Mouse (Mus musculus) heart, adult 18-20 months (tissue): Measurements from ENCODE around the gene Fndc1. TPM values are rescaled to one million over a fixed set of nuclear protein-coding genes. Genes with fewer than 3 reads are reported as not detected.

ENCODE experiments used
- DNase-seq, 2 experiments: peaks; one replicate each; pipeline ENCODE4 v3.0.0; 2021 to 2022; ENCODE audit warnings: mixed read lengths in 1 of 2
- total RNA-seq, 2 experiments: library from RNA; stranded (reverse); gene quantifications; 2 replicates each; pipeline ENCODE4 v1.2.3; 2021

Gene Fndc1
- total RNA-seq, 2 experiments from 2014 or later, result 12.3 to 15.9 TPM

DNA sequence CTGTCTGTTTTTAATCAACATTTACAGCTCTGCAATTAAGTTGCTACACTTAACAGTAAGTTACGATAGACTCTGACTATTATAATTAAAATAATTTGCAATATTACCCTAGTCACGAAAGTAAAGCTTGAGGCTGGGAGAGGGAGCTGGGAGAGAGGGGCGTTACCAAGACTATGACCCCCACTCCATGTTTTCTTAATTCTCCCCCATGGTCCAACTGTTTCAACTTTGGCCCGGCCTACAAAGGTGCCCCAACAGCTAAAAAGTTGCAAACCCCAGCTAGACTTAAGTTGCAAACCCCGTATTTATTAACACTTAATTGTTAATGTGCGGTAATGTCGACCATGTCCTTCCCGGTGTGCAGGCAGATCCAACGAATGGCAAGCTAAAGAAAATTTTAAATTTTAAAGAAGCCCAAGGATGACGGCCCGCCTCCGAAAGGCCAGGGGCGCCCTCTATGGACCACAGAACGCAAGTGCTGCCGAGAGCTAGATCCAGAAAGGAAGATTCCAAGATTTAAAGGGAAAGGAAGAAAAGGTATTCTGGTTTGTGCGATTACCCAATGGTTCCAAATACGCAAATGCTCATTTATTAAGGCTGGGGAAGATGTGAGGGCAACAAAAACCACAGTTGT lies 5.4 kb downstream of the Fndc1 start:
- DNase-seq, result peak; percentile 39 to 76

GRCm38 (mm10) chr17:7820176-7820575 lies 6.9 kb downstream of the Fndc1 start:
- DNase-seq, result no peak

DNA sequence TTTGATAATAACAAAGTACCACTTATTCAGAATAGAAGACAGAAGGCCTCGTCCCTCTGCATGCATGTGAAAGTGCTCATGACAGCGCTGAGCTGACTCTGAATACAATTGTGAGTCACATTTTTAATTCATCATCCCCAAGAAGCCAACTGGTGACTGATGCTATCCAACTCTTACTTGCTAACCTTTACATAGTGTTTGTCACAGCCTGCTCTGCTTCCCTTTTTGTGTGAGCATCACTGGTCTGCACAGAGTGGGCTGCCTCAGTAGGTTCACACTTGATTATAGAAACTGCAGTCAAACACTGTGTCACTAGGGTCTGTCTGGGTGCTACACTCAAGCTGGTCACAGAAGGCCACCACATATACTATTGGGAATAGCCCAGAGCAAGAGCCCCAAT lies 10.5 kb downstream of the Fndc1 start:
- no peak for DNase-seq

GRCm38 (mm10) chr17:7814433-7814832 lies 12.7 kb downstream of the Fndc1 start:
- DNase-seq, result no peak

DNA sequence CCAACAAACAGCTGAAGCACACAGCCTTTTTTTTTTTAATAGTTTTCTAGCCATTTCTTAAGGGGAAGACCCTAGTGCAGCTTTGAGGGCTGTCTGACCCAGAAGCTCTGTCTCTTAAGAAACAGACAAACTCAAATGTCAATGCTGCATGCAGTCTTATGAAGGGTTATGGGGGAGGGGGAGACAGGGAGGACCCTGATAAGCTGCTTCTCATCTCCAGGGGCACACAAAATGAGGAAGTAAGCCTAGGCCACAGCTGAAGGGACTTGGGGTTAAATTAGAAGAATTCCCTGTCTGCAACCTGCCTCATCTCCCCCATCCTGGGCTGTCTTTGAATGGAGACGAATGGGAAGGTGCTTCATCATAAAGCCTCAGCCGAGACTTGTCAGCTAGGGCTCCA lies 19.1 kb downstream of the Fndc1 start:
- DNase-seq, result no peak

DNA sequence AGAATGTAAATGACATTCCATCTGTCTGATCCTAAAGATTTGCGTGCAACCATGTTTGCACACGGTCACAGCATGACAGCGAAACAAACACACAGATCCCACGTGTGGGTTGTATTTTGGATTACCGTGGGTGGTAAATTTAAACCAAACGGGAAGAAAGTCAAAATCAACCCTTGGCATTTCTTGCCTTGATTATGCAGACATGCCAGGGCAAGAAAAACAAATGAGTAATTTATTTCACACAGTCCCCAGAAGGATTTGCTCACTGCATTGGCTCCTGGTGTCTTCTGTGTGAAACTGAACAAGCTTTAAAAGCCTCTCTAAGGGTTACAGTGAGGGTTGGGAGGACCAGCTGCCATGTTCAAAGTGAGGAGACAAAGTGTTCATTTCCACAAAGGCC lies 22.0 kb downstream of the Fndc1 start:
- DNase-seq, result no peak

DNA sequence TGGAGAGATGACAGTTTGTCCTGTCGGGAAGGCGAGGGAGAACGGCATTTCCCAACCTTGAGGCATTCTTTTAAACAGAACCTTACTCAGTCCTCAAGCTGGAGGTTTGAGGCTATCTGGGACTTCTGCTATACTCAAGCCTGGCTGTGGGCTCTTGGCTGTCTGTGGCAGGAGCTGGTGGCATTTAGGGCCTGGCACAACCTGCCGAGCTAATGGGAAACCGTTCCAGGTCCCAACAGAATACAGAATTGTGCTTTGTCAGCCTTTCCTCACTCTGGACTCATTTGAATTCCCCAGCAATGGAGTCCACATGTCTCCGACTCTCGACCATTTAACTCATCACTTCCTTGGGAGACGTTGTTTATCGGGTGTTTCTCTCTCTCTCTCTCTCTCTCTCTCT lies 24.6 kb downstream of the Fndc1 start:
- DNase-seq, result no peak

DNA sequence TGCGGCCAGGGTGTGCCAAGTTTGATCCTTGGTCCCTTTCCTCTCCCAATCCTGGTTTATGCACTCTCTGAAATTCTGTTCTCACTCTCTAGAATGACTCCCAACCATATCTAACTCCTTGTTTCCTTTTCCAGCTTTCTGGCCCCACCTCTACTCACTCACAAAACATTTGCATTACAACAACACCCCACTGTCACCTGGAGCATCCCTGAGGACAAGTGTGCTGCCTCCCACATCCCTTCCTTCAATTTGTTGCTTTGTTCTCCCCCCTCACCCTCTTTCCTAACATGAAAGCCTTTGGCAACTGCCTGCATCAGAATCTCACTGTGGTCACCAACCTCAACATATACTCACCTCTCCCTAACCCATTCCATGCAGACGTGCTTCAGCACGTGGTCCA lies 27.2 kb downstream of the Fndc1 start:
- no peak for DNase-seq

DNA sequence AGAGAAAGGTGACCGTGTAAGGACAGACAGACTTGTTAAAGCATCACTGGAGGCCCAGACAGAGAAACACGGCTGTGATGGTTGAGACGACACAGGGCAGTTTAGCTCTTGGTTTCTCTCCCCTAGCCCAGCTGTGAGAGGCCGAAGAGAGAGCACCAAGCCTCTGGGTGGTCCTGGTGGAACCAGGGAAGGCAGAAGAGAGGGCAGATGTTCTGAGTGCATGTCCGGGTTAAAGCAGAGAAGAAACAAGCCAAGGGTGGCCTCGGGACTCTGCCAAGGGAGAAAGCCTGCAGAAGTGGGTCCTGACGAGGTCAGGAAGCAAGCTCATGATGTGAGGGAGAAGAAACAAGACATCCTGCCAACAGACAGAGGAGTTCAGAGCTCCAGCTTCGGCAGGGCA lies 31.5 kb downstream of the Fndc1 start:
- DNase-seq, result no peak

DNA sequence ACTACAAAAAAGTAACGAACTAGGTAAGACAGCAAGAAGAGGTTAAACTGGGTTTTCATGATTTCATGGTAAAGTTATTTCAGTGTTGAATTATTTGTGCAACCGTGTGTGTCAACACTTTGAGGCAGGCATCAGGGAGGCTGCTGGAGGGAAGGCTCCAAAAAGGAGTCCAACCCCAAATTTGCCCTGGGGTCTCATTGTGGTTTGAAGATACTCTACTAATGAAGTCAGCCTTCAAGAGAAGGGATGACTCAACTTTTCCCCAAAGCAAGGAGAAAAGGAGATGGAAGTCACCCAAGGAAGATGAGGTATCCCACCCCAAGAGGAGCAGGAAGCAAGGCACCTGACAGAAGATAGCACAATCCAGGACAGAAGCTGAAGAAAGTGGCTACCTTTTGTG lies 31.9 kb downstream of the Fndc1 start:
- no peak for DNase-seq

- DNase-seq, result peak; percentile 38 to 56
These were observed 33.0 kb downstream of the Fndc1 start for GRCm38 (mm10) chr17:7794093-7794492.

GRCm38 (mm10) chr17:7790512-7790911 lies 36.6 kb downstream of the Fndc1 start:
- no peak for DNase-seq

- no peak for DNase-seq
These were observed 53.0 kb downstream of the Fndc1 start for GRCm38 (mm10) chr17:7774101-7774500.

DNA sequence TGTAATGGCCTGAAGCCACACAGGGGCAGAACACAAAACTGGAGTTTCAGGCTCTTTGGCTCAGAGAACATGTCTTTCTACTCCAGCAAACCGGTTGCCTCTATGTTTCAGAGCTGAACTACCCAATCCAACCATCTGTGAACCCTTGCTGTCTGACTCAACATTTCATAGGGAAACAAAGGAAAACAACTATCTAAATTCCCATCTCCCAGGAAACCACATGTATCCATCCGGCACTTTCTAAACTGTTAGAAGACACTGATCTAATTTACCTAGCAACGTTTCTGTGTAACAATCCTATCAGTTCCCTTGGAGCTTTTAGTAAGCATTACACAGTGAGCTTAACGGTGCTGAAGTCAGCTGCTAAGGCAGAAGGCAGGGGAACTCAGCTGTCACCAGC lies 67.3 kb downstream of the Fndc1 start:
- DNase-seq, result no peak

DNA sequence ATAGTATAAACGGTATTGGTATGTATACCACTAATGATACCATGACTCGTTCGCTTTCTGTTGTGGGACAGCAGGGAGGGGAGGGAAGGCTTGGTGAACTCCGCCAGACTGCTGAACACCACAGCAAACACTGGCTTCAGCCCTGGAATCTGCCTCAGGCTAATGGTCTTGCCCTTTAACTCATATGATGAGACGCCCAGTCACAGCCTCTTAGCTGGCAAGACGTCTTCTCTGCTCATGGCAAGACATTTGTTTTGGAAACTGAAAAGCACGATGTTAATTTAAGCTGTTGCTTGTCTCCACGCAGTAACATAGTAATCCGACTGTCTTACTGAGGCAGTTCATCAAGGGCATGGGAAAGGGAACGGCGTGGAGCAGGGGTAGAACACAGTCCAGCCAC lies 72.1 kb downstream of the Fndc1 start:
- no peak for DNase-seq

- DNase-seq, result no peak
These were observed 73.7 kb downstream of the Fndc1 start for GRCm38 (mm10) chr17:7753383-7753782.

- peak; percentile 20 to 48 for DNase-seq
These were observed 77.9 kb downstream of the Fndc1 start for GRCm38 (mm10) chr17:7749051-7749815.

DNA sequence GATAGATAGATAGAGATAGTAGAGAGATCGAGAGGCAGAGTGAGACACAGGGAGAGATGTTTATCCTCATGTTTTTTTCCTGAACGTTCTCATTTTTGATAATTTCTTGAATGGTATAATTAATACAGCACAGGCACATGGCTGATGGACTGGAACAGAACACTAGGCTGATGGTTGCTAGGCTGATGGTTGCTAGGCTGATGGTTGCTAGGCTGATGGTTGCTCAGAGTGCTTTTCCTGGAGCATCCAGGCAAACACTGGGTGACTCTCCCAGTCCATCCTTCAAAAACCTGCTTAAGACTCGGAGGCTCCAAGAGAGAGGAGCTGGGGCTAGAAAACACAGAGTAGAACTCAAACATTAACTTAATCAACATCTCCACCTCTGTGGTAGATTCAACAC lies 80.3 kb downstream of the Fndc1 start:
- DNase-seq, result no peak

GRCm38 (mm10) chr17:7744976-7745375 lies 82.1 kb downstream of the Fndc1 start:
- DNase-seq, result no peak

GRCm38 (mm10) chr17:7740988-7741387 lies 86.1 kb downstream of the Fndc1 start:
- DNase-seq, result peak in 1 of 2 experiments; percentile 52

DNA sequence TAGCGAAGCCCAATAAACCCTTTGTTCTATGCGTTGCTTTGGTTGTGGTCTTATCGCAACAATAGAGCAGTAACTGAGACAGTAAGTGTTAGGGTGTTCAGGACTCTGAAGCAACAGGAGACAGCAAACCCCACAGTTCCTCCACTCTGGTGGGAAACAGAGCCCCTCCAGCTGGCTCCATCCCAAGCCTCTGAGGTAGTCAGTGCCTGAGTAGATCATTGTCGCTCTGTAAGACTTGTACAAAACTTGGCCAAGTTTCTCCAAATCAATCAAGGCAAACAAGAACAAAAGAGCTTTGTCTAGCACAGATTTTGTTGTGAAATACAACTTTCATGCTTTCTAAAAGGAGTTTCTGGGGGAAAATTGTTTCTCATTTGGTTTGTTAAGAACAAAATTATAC lies 104.1 kb downstream of the Fndc1 start:
- DNase-seq, result no peak

GRCm38 (mm10) chr17:7718886-7719285 lies 108.2 kb downstream of the Fndc1 start:
- peak; percentile 30 to 37 for DNase-seq

GRCm38 (mm10) chr17:7717945-7718344 lies 109.2 kb downstream of the Fndc1 start:
- DNase-seq, result no peak

GRCm38 (mm10) chr17:7713020-7713419 lies 114.1 kb downstream of the Fndc1 start:
- peak; percentile 50 to 70 for DNase-seq
